ENCODE assay signal across 8 mouse cellular contexts in the genomic region with DNA sequence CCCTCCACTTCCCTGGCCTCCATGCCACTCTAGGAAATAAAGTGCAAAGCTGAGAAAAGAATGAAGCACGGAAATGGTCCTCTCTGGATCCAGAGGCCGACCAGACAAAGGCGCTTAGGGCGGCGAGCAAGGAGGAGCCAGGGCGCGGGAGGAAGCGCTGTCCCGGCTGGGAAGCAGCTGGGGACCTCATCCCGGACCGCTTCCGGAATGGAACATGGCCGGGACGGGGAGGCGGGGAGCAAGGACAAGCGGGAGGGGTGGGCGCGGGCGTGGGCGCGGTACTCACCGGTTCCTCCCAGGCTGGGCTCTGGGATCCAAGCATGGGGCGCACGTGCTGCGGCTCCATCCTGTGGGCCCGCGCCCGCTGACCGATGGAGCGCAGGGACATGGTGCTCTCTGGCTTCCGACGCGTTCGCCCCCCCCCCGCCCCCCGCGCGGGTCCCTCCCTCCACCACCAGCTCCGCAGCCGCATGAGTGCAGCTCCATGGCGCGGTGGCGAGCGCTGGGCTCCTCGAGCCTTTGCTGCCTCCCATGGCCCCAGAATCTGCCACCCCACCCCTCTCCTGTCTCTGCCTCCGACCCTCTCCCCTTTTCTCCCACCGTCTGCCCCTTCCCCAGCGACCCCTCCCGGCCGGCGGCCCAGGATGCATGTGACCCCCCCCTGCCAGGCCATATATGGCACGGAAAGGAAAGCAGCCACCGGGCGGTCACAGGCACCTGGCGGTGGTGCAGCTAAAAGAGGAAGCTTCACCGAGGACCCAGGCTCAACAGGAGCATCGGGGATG. TPM values are rescaled to one million over a fixed set of nuclear protein-coding genes. Genes with fewer than 3 reads are reported as not detected.
DNase-seq lines count a peak whose midpoint lies in the region; ATAC-seq lines count a peak whose summit lies in the region.
"Not testable (repeated sequence)": the region's sequence is repeated elsewhere in the genome, so short reads cannot be mapped to it uniquely, and the experiment has no call there.

A gene (minus strand): TSS at position 320 of the 785 bp plus-strand sequence.

- DNase-seq in B cell, adult 2 months: peak; percentile 0 to 1
- peak; percentile 18 to 38 for DNase-seq in cerebellum, postnatal 14 days
- peak; percentile 13 to 20 for DNase-seq in frontal cortex, postnatal 14 days (ENCODE audit: low spot score in 2 of 2)
- peak; percentile 75 for DNase-seq in heart, postnatal 4 days
- peak; percentile 70 to 80 for DNase-seq in kidney, postnatal 4 days

- not testable (repeated sequence) for ATAC-seq in liver, embryonic 12.5 days; neural tube, embryonic 12.5 days (ENCODE audit: low FRiP score, low read depth); stomach, embryonic 16.5 days (ENCODE audit: insufficient read depth, low FRiP score)

- H3K4me3 ChIP-seq in liver, embryonic 12.5 days: peak within 1 kb of the TSS; percentile 27; the same call in 1 of the 2 replicates
- H3K4me3 ChIP-seq in neural tube, embryonic 12.5 days: peak within 1 kb of the TSS; percentile 48
- H3K4me3 ChIP-seq in stomach, embryonic 16.5 days (replicated peaks; ENCODE audit: low read length): peak within 1 kb of the TSS; percentile 47

- H3K4me2 ChIP-seq in liver, embryonic 12.5 days: peak within 1 kb of the TSS; percentile 55
- H3K4me2 ChIP-seq in neural tube, embryonic 12.5 days (replicated peaks): peak within 1 kb of the TSS; percentile 65
- H3K4me2 ChIP-seq in stomach, embryonic 16.5 days (ENCODE audit: low read depth, low read length): peak within 1 kb of the TSS; percentile 57

- H3K9ac ChIP-seq in liver, embryonic 12.5 days: not testable (repeated sequence)
- H3K9ac ChIP-seq in neural tube, embryonic 12.5 days: peak within 1 kb of the TSS; percentile 59
- H3K9ac ChIP-seq in stomach, embryonic 16.5 days (ENCODE audit: low read length): peak within 1 kb of the TSS; percentile 52

- H3K27ac ChIP-seq in liver, embryonic 12.5 days; neural tube, embryonic 12.5 days; stomach, embryonic 16.5 days (ENCODE audit: low read length): not testable (repeated sequence)

- H3K36me3 ChIP-seq in liver, embryonic 12.5 days; neural tube, embryonic 12.5 days; stomach, embryonic 16.5 days (ENCODE audit: control insufficient read depth, insufficient read depth, low read length): not testable (repeated sequence)

- peaks cover 11% of the 10 kb centered on the region for H3K27me3 ChIP-seq in liver, embryonic 12.5 days (replicated peaks)
- not testable (repeated sequence) for H3K27me3 ChIP-seq in neural tube, embryonic 12.5 days (replicated peaks); stomach, embryonic 16.5 days (ENCODE audit: control insufficient read depth, insufficient read depth, low read length)

- not testable (repeated sequence) for H3K9me3 ChIP-seq in liver, embryonic 12.5 days (replicated peaks); neural tube, embryonic 12.5 days; stomach, embryonic 16.5 days (replicated peaks; ENCODE audit: control insufficient read depth, low read length)

- 2% methylated on average over 47 of the region's 57 CpGs for WGBS in liver, embryonic 12.5 days (ENCODE audit: insufficient replicate concordance)
- WGBS in neural tube, embryonic 12.5 days: 2% methylated on average over 52 of the region's 57 CpGs
- 2% methylated on average over 53 of the region's 57 CpGs for WGBS in stomach, embryonic 16.5 days

- H3K4me1 ChIP-seq in liver, embryonic 12.5 days; neural tube, embryonic 12.5 days; stomach, embryonic 16.5 days (ENCODE audit: control insufficient read depth, insufficient read depth, low read length): not testable (repeated sequence)

RNA-seq across cellular contexts. Expression of the gene that starts here (rescaled TPM):
- 1 to 10 TPM in 1 of 2 experiments, under 1 TPM in 1; 0.86 to 1.8 TPM for total RNA-seq in heart, postnatal 4 days (2021)
- polyA plus RNA-seq in liver, embryonic 12.5 days (2016; fragmentation: Nextera tagmentation; extraction: Ambion mirVana): 0.06 and 0.13 TPM in 2 replicates
- 4.0 TPM in 2 replicates for polyA plus RNA-seq in neural tube, embryonic 12.5 days (2016; fragmentation: Nextera tagmentation; extraction: Ambion mirVana)
- 0.82 and 1.3 TPM in 2 replicates for polyA plus RNA-seq in stomach, embryonic 16.5 days (2015; fragmentation: Nextera tagmentation; extraction: Ambion mirVana)

Comparison
In these comparisons a context has a peak if more than half of its experiments do, and no peak if none do; other contexts are left out.
1. DNase-seq: peak in every context shown above with its lines; median percentile 75 in heart, postnatal 4 days; 75 in kidney, postnatal 4 days; 28 in cerebellum, postnatal 14 days; 16 in frontal cortex, postnatal 14 days; 0 in B cell, adult 2 months.